Mouse (Mus musculus) frontal cortex, postnatal 25 days (tissue): ENCODE data around the gene Mctp2.
A peak's percentile ranks its signal among the peaks of the same experiment; 100 is the strongest.

Experiments used
- DNase-seq, 2 experiments: peaks; one replicate each; pipeline ENCODE4 v3.0.0; 2022; ENCODE audit warnings: low spot score in 2 of 2

Gene Mctp2

GRCm38 (mm10) chr7:72306382-72306841 is at the start of gene Mctp2:
TSS of gene Mctp2 (minus strand) at chr7:72306608.
- peak in 1 of 2 experiments; percentile 19 for DNase-seq

GRCm38 (mm10) chr7:72345901-72346300 is 39.5 kb upstream of the Mctp2 start:
- DNase-seq, result no peak

GRCm38 (mm10) chr7:72343751-72344150 is 37.3 kb upstream of the Mctp2 start:
- no peak for DNase-seq

- DNase-seq, result no peak
Observed at GRCm38 (mm10) chr7:72342822-72343221, 36.4 kb upstream of the Mctp2 start.

GRCm38 (mm10) chr7:72325961-72326360 is 19.6 kb upstream of the Mctp2 start:
- no peak for DNase-seq

- no peak for DNase-seq
Observed at GRCm38 (mm10) chr7:72320906-72321305, 14.5 kb upstream of the Mctp2 start.

- DNase-seq, result no peak
Observed at GRCm38 (mm10) chr7:72320441-72320840, 14.0 kb upstream of the Mctp2 start.

GRCm38 (mm10) chr7:72314395-72315060 is 8.1 kb upstream of the Mctp2 start:
- DNase-seq, result no peak

- DNase-seq, result no peak
Observed at GRCm38 (mm10) chr7:72313908-72314307, 7.5 kb upstream of the Mctp2 start.

GRCm38 (mm10) chr7:72311582-72311981 is 5.2 kb upstream of the Mctp2 start:
- DNase-seq, result no peak

GRCm38 (mm10) chr7:72308078-72308477 is 1.7 kb upstream of the Mctp2 start:
- no peak for DNase-seq

GRCm38 (mm10) chr7:72306847-72307246 is 439 bp upstream of the Mctp2 start:
- DNase-seq, result no peak

GRCm38 (mm10) chr7:72305971-72306370 is 437 bp downstream of the Mctp2 start:
- no peak for DNase-seq

GRCm38 (mm10) chr7:72301667-72302066 is 4.7 kb downstream of the Mctp2 start:
- DNase-seq, result no peak

GRCm38 (mm10) chr7:72299726-72300125 is 6.7 kb downstream of the Mctp2 start:
- DNase-seq, result no peak

- DNase-seq, result no peak
Observed at GRCm38 (mm10) chr7:72297013-72297412, 9.4 kb downstream of the Mctp2 start.

- no peak for DNase-seq
Observed at GRCm38 (mm10) chr7:72296171-72296570, 10.2 kb downstream of the Mctp2 start.

- no peak for DNase-seq
Observed at GRCm38 (mm10) chr7:72294886-72295285, 11.5 kb downstream of the Mctp2 start.

GRCm38 (mm10) chr7:72293784-72294538 is 12.4 kb downstream of the Mctp2 start:
- DNase-seq, result no peak

- no peak for DNase-seq
Observed at GRCm38 (mm10) chr7:72292232-72292913, 14.0 kb downstream of the Mctp2 start.

- DNase-seq, result no peak
Observed at GRCm38 (mm10) chr7:72280721-72281120, 25.7 kb downstream of the Mctp2 start.

GRCm38 (mm10) chr7:72278412-72278811 is 28.0 kb downstream of the Mctp2 start:
- no peak for DNase-seq

- DNase-seq, result no peak
Observed at GRCm38 (mm10) chr7:72275513-72275912, 30.9 kb downstream of the Mctp2 start.
